Mouse (Mus musculus) G1E (cell line): ENCODE measurements around the gene Schip1. TPM values are rescaled to one million over a fixed set of nuclear protein-coding genes. Genes with fewer than 3 reads are reported as not detected.

ENCODE experiments used
- ATAC-seq: 2 replicates; pipeline ENCODE4 v1.8.0; 2016; ENCODE audit warnings: mild to moderate bottlenecking; ENCODE audit not compliant: insufficient number of reproducible peaks, poor library complexity, low FRiP score, severe bottlenecking; ENCODE audit errors: extremely low read depth
- DNase-seq: peaks from one replicate; pipeline ENCODE4 v3.0.0; 2012; ENCODE audit warnings: low spot score
- H3K27me3 ChIP-seq: 2 replicates; pipeline ENCODE4 v1.6.1; 2012; ENCODE audit warnings: mild to moderate bottlenecking, low read length, inconsistent platforms; ENCODE audit not compliant: insufficient read depth
- H3K36me3 ChIP-seq: replicated peaks from 2 replicates; pipeline ENCODE3; 2012; ENCODE audit warnings: mild to moderate bottlenecking, inconsistent platforms
- H3K4me1 ChIP-seq: 2 replicates; pipeline ENCODE4 v1.6.1; 2012; ENCODE audit warnings: low read depth, low read length, inconsistent platforms, mixed read lengths; ENCODE audit not compliant: insufficient read depth
- H3K4me3 ChIP-seq: 2 replicates; pipeline ENCODE4 v1.5.1; 2012; ENCODE audit warnings: low read depth, mild to moderate bottlenecking, inconsistent platforms, low read length, moderate library complexity, mixed read lengths
- H3K9me3 ChIP-seq: replicated peaks from 2 replicates; pipeline ENCODE4 v1.6.1; 2012; ENCODE audit warnings: inconsistent platforms
- CTCF ChIP-seq: IDR thresholded peaks from 2 replicates; pipeline ENCODE4 v1.5.1; 2012; ENCODE audit warnings: low read depth, low read length, inconsistent platforms, mixed read lengths
- GATA1 ChIP-seq: IDR thresholded peaks from 2 replicates; pipeline ENCODE4 v1.6.1; 2012; ENCODE audit warnings: borderline replicate concordance, low read length, inconsistent platforms, mixed read lengths
- GATA2 ChIP-seq: IDR thresholded peaks from 2 replicates; pipeline ENCODE4 v1.6.1; 2012; ENCODE audit warnings: low read depth, low read length, inconsistent platforms, borderline replicate concordance
- POLR2AphosphoS5 ChIP-seq: IDR thresholded peaks from 2 replicates; pipeline ENCODE4 v1.6.1; 2012; ENCODE audit warnings: low read depth, low read length, inconsistent platforms; ENCODE audit not compliant: insufficient replicate concordance
- TAL1 ChIP-seq: conservative IDR thresholded peaks from 2 replicates; pipeline ENCODE4 v1.6.1; 2012; ENCODE audit warnings: low read depth, low read length, inconsistent platforms, mixed read lengths
- polyA plus RNA-seq: library from polyadenylated mRNA; stranded (reverse); fragments of >175 nt; gene quantifications from 2 replicates; pipeline ENCODE4 v1.2.3, GENCODE M21; 2012
- total RNA-seq, 2 experiments: library from RNA; stranded (forward) in 1 of 2; stranded (reverse) in 1 of 2; fragments of 200-1000 nt in 1 of 2; fragments of >200 nt in 1 of 2; fragmentation: Nextera tagmentation in 1 of 2; gene quantifications; 2 replicates each; pipeline ENCODE4 v1.2.3; 2014 to 2017

Gene Schip1
- total and polyA plus RNA-seq, 3 experiments: 0.16 TPM; not detected in 2

- H3K9me3 ChIP-seq: peaks cover 38% of the 10 kb centered on the region
- TF ChIP-seq GATA1: no peak
- TF ChIP-seq GATA2: no peak
- TF ChIP-seq TAL1: no peak
- TF ChIP-seq CTCF: no peak
- no peak for TF ChIP-seq POLR2AphosphoS5
- H3K4me1 ChIP-seq: no peaks in the 10 kb centered on the region
- no peaks in the 10 kb centered on the region for H3K27me3 ChIP-seq
- no peak for ATAC-seq
- H3K36me3 ChIP-seq: no peaks in the 10 kb centered on the region
- no peak for DNase-seq
- no peak overlapping the region for H3K4me3 ChIP-seq
These were observed 498.2 kb downstream of the Schip1 start for GRCm38 (mm10) chr3:68562838-68563237.

- no peak for TF ChIP-seq TAL1
- no peak for TF ChIP-seq GATA2
- TF ChIP-seq GATA1: no peak
- no peak for TF ChIP-seq CTCF
- no peak for TF ChIP-seq POLR2AphosphoS5
- DNase-seq (no peak), ATAC-seq (no peak)
- H3K9me3 ChIP-seq: peaks cover 39% of the 10 kb centered on the region
- no peaks in the 10 kb centered on the region for H3K36me3 ChIP-seq
- no peak overlapping the region for H3K4me3 ChIP-seq
- H3K27me3 ChIP-seq: no peaks in the 10 kb centered on the region
- no peaks in the 10 kb centered on the region for H3K4me1 ChIP-seq
These were observed 499.3 kb downstream of the Schip1 start for GRCm38 (mm10) chr3:68563922-68564321.

- Histone ChIP-seq H3K27me3 (no peaks in the 10 kb centered on the region), H3K9me3 (peaks cover 36% of the 10 kb centered on the region), H3K4me1 (no peaks in the 10 kb centered on the region), H3K4me3 (no peak overlapping the region), H3K36me3 (no peaks in the 10 kb centered on the region)
- no peak for ATAC-seq
- no peak for DNase-seq
- TF ChIP-seq TAL1 (no peak), GATA1 (no peak), CTCF (no peak), POLR2AphosphoS5 (no peak), GATA2 (no peak)
These were observed 500.5 kb downstream of the Schip1 start for GRCm38 (mm10) chr3:68564978-68565674.

GRCm38 (mm10) chr3:68565675-68566055, 501.1 kb downstream of the Schip1 start:
- TF ChIP-seq GATA1 (no peak), TAL1 (no peak), GATA2 (no peak), CTCF (no peak), POLR2AphosphoS5 (no peak)
- Histone ChIP-seq H3K9me3 (peaks cover 34% of the 10 kb centered on the region), H3K36me3 (no peaks in the 10 kb centered on the region), H3K4me3 (no peak overlapping the region), H3K27me3 (no peaks in the 10 kb centered on the region), H3K4me1 (no peaks in the 10 kb centered on the region)
- ATAC-seq (no peak), DNase-seq (no peak)

GRCm38 (mm10) chr3:68567581-68567980, 503.0 kb downstream of the Schip1 start:
- Histone ChIP-seq H3K4me3 (no peak overlapping the region), H3K27me3 (peaks cover 2% of the 10 kb centered on the region; the same call in 1 of the 2 replicates), H3K9me3 (peaks cover 36% of the 10 kb centered on the region), H3K36me3 (no peaks in the 10 kb centered on the region), H3K4me1 (no peaks in the 10 kb centered on the region)
- ATAC-seq (no peak), DNase-seq (no peak)
- no peak for TF ChIP-seq GATA1

- ATAC-seq (no peak), DNase-seq (no peak)
- Histone ChIP-seq H3K36me3 (no peaks in the 10 kb centered on the region), H3K4me3 (no peak overlapping the region), H3K4me1 (no peaks in the 10 kb centered on the region), H3K9me3 (peaks cover 35% of the 10 kb centered on the region), H3K27me3 (peaks cover 2% of the 10 kb centered on the region; the same call in 1 of the 2 replicates)
- TF ChIP-seq GATA2: no peak
- no peak for TF ChIP-seq GATA1
- TF ChIP-seq TAL1: no peak
- TF ChIP-seq POLR2AphosphoS5: no peak
- TF ChIP-seq CTCF: no peak
These were observed 503.5 kb downstream of the Schip1 start for GRCm38 (mm10) chr3:68568149-68568548.

- no peak for TF ChIP-seq TAL1
- TF ChIP-seq GATA1: no peak
- no peak for TF ChIP-seq CTCF
- TF ChIP-seq GATA2: no peak
- no peak for TF ChIP-seq POLR2AphosphoS5
- Histone ChIP-seq H3K27me3 (peaks cover 2% of the 10 kb centered on the region; the same call in 1 of the 2 replicates), H3K4me1 (no peaks in the 10 kb centered on the region), H3K4me3 (no peak overlapping the region), H3K36me3 (no peaks in the 10 kb centered on the region), H3K9me3 (peaks cover 38% of the 10 kb centered on the region)
- ATAC-seq: no peak
- DNase-seq: no peak
These were observed 504.1 kb downstream of the Schip1 start for GRCm38 (mm10) chr3:68568716-68569115.
